Mouse (Mus musculus): Measurements from ENCODE around the gene Cib2. TPM values are rescaled to one million over a fixed set of nuclear protein-coding genes. Genes with fewer than 3 reads are reported as not detected.

Cib2 gene
- polyA plus RNA-seq, 1 experiment from 2014 or later, result 15.3 TPM

- WGBS, result 83% methylated on average over 6 of the region's 6 CpGs
- Histone ChIP-seq H3K4me1 (ENCODE audit: insufficient read depth) (no peaks in the 10 kb centered on the region), H3K9me3 (ENCODE audit: low read depth, low read length) (no peaks in the 10 kb centered on the region), H3K36me3 (ENCODE audit: insufficient read depth) (no peaks in the 10 kb centered on the region), H3K4me2 (no peak overlapping the region), H3K27ac (ENCODE audit: low read depth) (no peak overlapping the region), H3K9ac (no peak overlapping the region), H3K27me3 (ENCODE audit: insufficient read depth, low read length) (peaks cover 22% of the 10 kb centered on the region; the same call in 1 of the 2 replicates), H3K4me3 (ENCODE audit: low read depth, low read length) (no peak overlapping the region)
- DNase-seq, result no peak
- no peak for ATAC-seq (ENCODE audit: insufficient read depth)
- no peak for TF ChIP-seq CTCF (IDR thresholded peaks at IDR 0.05; ENCODE audit: low read depth)
These were observed 60.7 kb downstream of the Cib2 start for GRCm38 (mm10) chr9:54499291-54499690.

Other genes starting within 250 kb of the Cib2 start
- 4.3 and 4.6 TPM in 2 replicates for gene Dmxl2, start 58.6 kb downstream of the Cib2 start, polyA plus RNA-seq (2014; fragmentation: Nextera tagmentation; extraction: Ambion mirVana)
- not detected in 2 replicates for gene Sh2d7, start 21.2 kb downstream of the Cib2 start, polyA plus RNA-seq (2014; fragmentation: Nextera tagmentation; extraction: Ambion mirVana)
- gene Idh3a, start 26.1 kb upstream of the Cib2 start, polyA plus RNA-seq (2014; fragmentation: Nextera tagmentation; extraction: Ambion mirVana), result 106 and 112 TPM in 2 replicates
- gene Acsbg1, start 101.7 kb upstream of the Cib2 start, polyA plus RNA-seq (2014; fragmentation: Nextera tagmentation; extraction: Ambion mirVana), result 0.31 and 0.32 TPM in 2 replicates
- gene Dnaja4, start 138.7 kb upstream of the Cib2 start, polyA plus RNA-seq (2014; fragmentation: Nextera tagmentation; extraction: Ambion mirVana), result 6.1 and 6.3 TPM in 2 replicates
- 148 and 156 TPM in 2 replicates for gene Wdr61, start 174.3 kb upstream of the Cib2 start, polyA plus RNA-seq (2014; fragmentation: Nextera tagmentation; extraction: Ambion mirVana)
- 13.2 and 15.1 TPM in 2 replicates for gene Crabp1, start 204.5 kb upstream of the Cib2 start, polyA plus RNA-seq (2014; fragmentation: Nextera tagmentation; extraction: Ambion mirVana)

Data from lung, embryonic 14.5 days (tissue).